Mouse (Mus musculus) embryo, embryonic 11 days (tissue): Measurements from ENCODE around the gene Mpg.

Source experiments
- DNase-seq: peaks from one replicate; pipeline ENCODE4 v3.0.0-alpha.2; 2015

The Mpg gene

GRCm38 (mm10) chr11:32234816-32235485, 8.6 kb downstream of the Mpg start:
- no peak for DNase-seq

GRCm38 (mm10) chr11:32235646-32236045, 9.3 kb downstream of the Mpg start:
- no peak for DNase-seq

DNA sequence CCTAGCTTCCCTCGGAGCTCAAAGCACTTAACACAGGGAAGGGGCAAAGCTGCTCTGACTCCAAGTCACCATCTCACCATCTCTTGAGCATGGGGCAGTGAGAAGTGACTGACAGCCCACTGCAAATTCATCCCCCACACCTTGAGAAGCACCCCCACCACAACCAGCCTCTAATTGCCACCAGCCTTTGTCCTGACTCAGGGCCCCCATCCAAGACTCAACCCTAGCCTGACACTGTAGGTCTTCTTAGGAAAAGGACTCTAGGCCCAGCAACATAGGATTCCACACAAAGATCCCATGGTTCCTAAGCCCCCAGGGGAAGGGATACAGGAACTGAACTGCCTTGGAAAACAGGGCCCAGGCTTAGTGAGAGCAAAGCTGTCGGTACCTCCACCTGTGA, 9.8 kb downstream of the Mpg start:
- DNase-seq, result no peak

DNA sequence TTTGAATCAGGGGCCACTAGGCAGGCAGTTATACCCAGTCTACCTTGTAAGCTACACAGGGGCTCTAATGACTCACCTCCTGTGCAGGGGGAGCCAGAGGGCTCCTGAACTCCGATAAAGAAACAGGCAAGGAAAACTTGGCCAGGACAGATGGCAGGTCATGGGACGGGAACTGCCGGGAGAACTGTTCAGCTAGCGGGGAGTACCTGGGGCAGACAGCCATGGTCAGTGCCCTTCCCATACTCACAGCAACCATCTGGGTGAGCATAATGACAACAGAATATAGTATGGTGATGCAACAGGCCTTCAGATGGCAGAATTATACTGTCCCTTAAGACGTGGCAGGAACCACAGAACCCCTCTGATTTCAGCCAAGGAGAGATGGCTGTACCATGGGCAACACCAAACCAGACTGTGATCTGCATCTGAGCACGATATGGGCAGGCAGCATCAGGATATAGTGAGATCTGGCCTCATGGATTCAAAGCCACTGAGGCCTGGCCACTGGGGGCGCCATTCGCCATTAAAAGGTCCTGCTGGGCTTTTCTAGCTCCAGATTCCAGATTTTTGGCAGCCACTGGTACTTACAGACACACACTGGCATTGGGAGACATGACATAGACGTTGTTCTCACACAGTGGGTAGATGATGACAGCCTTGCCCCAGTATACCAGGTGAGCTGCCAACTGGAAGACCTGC, 10.6 kb downstream of the Mpg start:
- peak; percentile 75 for DNase-seq

- DNase-seq, result no peak
These were observed 11.1 kb downstream of the Mpg start for GRCm38 (mm10) chr11:32237411-32237795.

DNA sequence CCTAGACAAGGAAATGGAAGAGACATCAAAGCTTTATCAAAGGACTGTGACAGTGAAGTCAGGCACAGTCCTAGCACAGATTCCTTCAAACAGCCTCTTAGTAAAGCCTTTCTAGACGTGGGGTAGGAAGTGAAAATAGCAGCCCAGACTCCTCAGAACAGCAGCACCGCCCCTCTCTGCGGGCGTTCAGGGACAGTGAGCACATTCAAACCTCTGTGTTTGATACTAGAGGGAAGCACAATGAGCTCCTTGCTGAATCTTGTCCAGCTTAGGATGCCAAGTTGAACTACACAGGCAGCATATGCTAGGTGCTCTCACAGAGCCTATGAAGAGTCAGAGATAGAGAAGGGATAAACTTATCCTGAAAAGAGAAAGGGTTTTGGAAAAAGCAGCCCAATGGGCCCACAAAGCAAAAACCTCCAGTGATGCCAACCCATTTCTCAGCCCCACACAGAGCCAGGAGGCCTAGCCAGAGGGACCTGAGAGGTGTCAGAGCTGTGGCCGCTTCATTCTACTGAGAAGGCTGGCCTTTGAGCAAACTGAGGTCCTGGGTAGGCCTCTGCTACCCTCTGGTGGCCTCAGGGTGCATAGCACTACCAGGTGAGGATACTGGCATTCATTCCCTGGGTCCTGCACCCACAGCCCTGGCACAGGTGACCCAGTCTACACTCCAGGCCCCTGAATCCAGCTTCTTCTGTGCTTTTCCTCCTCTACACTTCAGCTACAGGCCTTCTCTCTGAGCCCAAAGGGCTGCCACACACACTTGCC, 12.0 kb downstream of the Mpg start:
- peak; percentile 75 for DNase-seq

DNA sequence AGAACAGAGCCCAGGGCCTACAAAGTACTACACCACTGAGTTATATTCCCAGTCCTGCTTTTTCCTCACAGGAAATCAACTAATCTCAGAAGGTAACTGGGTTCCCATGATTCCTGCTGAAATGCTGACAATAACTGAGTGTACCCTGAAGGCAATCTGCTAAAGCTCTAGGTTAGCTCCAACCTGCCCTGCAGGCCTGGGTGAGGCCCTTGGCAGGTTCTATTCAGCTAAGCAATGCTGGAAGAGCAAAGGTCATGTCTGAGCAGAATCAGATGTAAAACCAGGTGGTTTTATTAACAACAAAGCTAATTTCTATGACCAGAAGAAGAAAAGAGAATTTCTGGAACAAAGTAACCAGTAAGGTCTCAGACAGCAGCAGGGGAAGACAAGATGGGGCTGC, 15.1 kb downstream of the Mpg start:
- no peak for DNase-seq

- DNase-seq, result no peak
These were observed 15.9 kb downstream of the Mpg start for GRCm38 (mm10) chr11:32242209-32242608.

- DNase-seq, result no peak
These were observed 17.1 kb downstream of the Mpg start for GRCm38 (mm10) chr11:32243205-32243955.

DNA sequence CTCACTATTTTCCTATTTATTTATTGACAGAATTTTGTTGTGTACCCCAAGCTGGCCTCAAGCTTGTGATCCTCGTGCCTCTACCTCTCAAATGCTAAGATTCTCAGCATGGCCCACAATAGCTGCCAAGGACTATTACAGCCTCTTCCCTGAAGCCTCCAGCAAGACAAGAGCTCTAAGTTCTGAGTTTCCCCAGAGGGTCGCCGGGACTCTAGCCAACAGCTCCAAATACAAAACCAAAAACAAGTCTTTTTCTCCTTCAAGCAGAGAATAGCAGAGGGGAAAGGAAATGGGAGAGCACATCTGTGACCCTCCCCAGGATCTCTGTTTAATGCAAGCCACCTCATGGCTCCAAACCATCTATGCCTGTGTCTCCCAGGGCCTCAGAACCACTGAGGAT, 17.8 kb downstream of the Mpg start:
- DNase-seq, result no peak

DNA sequence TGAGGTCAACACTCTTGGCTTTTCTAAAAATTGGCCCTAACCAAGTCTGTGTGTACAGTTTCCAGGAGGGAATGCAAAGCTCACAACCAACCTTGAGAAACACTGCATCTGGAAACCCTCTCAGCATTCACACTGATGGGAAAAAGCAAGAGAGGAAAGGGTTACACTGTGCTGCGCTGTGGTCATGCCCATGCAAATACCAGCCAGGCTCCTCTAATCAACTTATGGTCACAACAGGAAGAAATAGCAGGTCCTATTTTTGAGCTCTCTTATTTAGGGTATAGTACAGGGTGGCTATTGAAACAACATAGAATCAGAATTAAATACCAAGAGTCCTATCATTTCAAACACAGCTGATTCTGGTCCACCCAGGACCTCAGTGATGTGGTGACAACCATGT, 18.3 kb downstream of the Mpg start:
- DNase-seq, result no peak

DNA sequence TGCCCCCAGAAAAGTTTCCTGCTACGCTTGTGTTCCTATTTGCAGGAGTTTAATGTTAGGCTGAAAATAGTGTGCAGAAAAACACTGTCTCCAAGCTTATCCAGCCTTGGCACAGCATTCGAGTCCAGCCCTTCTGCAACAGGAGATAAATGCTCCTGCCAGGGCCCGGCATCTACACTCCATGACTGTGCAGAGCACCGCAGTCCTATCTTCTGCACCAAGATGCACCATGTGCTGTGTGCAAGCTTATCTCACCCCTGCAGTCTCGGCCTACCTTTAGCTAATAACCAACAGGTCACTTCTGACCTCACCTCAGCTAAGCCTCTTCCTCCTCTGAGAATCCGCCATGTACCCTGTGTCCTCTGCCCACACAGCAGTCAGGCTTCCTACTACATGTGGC, 19.3 kb downstream of the Mpg start:
- no peak for DNase-seq

DNA sequence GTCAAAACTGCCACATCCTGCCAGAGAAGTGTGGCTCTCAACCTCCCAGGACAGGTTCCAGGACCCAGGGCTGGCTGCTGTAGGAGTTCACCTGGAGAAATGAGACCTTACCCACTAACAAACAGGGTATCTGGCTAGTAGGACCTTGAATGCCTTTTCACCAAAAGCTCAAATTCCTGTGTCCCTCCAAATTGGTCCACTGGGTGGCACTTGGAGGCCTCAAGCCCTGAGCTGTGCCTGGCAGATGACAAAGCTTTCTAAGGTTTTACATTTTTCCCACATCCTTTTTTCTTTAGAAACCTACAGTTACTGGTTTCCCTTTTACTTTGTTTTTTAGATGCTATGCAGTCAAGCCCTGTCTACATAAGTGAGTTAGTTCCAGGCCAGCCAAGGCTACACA, 20.8 kb downstream of the Mpg start:
- DNase-seq, result no peak

GRCm38 (mm10) chr11:32248350-32248749, 22.0 kb downstream of the Mpg start:
- DNase-seq, result no peak

DNA sequence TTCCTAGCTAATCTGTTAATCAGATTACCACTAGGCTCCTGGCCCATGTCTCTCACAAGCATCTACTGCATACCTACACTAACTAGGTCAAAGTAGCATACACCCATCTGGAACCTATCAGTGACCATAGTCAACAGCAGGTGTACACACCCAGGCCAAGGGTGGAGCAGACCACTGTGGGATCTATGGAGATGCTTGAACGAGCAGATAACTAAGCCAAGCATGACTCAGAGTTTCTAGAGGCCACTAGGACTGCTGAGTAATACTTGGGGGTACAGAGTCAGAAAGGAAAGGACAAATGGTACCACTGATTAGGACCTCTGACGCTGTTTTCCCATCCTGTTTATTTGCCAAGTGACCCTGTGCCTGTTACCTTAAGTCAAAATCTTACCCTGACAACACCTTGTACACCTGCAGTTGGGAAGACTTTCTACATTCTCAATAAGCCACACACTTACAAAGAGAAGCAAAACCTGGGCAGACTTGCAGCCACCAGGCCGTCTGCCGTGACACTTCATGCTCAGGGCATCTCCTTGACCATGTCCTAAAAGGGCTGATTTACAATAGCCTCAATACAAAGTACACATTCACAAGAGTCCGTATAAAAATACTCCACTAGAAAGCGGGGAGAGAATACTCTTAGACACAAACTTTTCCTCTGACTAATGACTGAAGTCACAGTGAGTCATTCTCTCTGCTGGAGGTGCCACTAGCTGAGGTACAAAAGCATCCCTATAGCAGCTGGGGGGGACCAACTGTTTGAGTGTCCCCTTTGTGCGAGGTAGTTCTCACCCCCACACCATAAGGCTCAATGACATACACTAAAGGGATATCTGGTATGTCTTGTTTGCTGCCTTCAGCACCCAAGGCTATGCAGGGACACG, 24.8 kb downstream of the Mpg start:
- DNase-seq, result no peak

DNA sequence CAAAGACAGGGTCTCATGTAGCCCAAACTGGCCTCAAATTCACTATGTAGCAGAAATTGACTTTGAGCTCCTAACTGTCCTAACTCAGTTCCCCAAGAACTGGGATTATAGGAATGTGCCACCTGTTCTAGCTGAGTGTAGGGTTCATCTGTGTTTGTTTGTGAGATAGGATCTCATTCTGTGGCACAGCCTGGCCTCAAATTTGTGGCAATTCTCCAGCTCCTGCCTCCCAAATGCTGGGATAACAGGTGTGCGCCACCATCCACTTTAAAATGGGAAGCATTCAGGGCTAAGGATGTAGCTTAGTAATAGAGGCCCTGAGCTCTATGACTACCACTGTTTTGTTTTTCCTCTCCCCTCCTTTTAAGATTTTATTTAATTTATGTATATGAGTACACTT, 26.8 kb downstream of the Mpg start:
- no peak for DNase-seq

GRCm38 (mm10) chr11:32256146-32256545, 29.8 kb downstream of the Mpg start:
- no peak for DNase-seq

DNA sequence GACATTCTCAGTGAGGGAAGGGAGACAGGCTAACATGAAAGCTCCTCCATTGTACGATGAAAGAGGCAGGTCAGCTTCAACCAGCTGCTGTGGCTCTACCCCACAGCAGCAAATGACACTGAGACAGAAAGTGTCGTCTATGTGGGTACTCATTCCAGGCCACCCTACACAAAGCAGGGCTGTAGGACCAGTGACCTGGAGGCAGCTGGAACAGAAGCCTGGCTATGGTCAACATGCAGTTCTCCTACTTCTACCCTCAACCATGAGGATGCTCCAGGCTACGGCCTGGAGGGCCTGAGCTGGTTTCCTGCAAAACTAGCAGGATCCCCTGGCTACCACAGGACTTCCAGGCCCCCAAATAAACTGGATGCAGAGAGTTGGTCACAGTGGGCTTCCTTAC, 30.3 kb downstream of the Mpg start:
- no peak for DNase-seq

DNA sequence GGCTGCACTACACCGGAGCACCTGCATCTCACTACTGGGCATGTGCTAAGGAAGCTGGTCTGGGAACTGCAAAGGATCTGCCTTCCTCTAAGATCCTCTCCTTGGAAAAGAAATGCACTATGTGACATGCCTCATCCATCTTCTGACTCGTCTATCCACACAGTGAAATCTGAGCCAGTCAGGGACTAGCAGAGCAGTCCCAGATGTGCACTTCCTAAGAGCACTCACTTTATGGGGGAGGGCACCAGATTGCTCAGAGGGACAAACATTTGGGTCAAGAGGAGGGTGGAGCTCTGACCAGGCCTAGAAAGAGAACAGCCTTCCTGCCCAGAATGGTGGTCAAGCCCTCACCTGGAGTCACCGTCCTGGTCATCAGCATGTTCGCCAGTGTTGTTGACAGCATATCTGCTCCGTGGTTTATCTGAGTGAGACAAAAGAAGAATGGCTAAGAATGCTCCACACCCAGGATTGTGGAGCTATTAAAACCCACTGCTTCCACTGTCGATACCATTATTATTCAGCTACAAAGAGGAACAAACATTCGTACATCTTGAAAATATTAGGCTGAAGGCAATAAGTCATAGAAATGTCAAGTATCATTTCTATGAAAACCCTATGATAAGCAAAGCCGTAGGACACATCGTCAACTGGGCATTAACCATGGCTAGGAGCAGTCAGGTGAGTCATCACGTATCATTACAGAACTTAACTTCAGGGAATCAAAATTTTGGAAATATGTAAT, 36.5 kb downstream of the Mpg start:
- DNase-seq, result peak; percentile 56

GRCm38 (mm10) chr11:32265117-32265738, 38.9 kb downstream of the Mpg start:
- no peak for DNase-seq

DNA sequence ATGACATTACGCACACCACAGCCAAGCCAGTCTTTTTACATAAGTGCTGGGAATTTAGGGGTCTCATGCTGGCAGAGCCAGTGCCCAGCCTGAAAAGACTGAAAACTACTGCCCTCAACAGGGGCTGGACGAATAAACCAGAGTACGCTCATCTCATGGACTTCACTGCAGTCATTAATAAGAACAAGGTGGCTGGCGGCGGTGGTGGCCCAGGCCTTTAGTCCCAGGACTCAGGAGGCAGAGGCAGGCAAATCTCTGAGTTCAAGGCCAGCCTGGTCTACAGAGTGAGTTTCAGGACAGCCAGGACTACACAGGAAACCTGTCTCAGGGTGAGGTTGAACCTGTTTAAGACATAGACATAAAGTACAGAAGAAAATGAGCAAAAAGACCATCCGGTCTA, 39.9 kb downstream of the Mpg start:
- DNase-seq, result no peak
